Mouse (Mus musculus) forebrain, embryonic 12.5 days (tissue): Measurements from ENCODE around the gene Dock1. TPM values are rescaled to one million over a fixed set of nuclear protein-coding genes. Genes with fewer than 3 reads are reported as not detected.

Experiments
- ATAC-seq: fragments of 200-750 bp; cut with Nextera tagmentation; 2 replicates; pipeline ENCODE4 v1.8.0; 2017; ENCODE audit warnings: moderate TSS enrichment; ENCODE audit not compliant: low FRiP score
- H3K27ac ChIP-seq: fragments of 300-500 bp; sonication (generic); 2 replicates; pipeline ENCODE4 v1.5.1; 2016; ENCODE audit warnings: mild to moderate bottlenecking
- H3K27me3 ChIP-seq: fragments of 300-500 bp; sonication (generic); 2 replicates; pipeline ENCODE4 v1.6.1; 2016; ENCODE audit warnings: mild to moderate bottlenecking
- H3K36me3 ChIP-seq: fragments of 300-500 bp; sonication (generic); replicated peaks from 2 replicates; pipeline ENCODE4 v1.6.1; 2016; ENCODE audit warnings: mild to moderate bottlenecking
- H3K4me1 ChIP-seq: fragments of 300-500 bp; sonication (generic); 2 replicates; pipeline ENCODE4 v1.6.1; 2016
- H3K4me2 ChIP-seq: fragments of 300-500 bp; sonication (generic); 2 replicates; pipeline ENCODE4 v1.6.1; 2016; ENCODE audit warnings: mild to moderate bottlenecking, moderate library complexity
- H3K4me3 ChIP-seq: fragments of 300-500 bp; sonication (generic); replicated peaks from 2 replicates; pipeline ENCODE4 v1.5.1; 2016; ENCODE audit warnings: mild to moderate bottlenecking
- H3K9ac ChIP-seq: fragments of 300-500 bp; sonication (generic); 2 replicates; pipeline ENCODE4 v1.6.1; 2016; ENCODE audit warnings: mild to moderate bottlenecking
- H3K9me3 ChIP-seq: fragments of 300-500 bp; sonication (generic); 2 replicates; pipeline ENCODE4 v1.6.1; 2016
- WGBS: fragments of 180-500 bp; shearing (Covaris S2); methylation state at CpG from one replicate; pipeline ENCODE4 v1.1.7; 2016; 5-methylcytosine and 5-hydroxymethylcytosine counted together
- polyA plus RNA-seq: library from polyadenylated mRNA; unstranded; fragments of >200 nt; fragmentation: Nextera tagmentation; extraction: Ambion mirVana; gene quantifications from 2 replicates; pipeline ENCODE4 v1.2.1, GENCODE M21; 2016

Gene Dock1
- polyA plus RNA-seq, 1 experiment from 2014 or later, result 24.4 TPM

DNA sequence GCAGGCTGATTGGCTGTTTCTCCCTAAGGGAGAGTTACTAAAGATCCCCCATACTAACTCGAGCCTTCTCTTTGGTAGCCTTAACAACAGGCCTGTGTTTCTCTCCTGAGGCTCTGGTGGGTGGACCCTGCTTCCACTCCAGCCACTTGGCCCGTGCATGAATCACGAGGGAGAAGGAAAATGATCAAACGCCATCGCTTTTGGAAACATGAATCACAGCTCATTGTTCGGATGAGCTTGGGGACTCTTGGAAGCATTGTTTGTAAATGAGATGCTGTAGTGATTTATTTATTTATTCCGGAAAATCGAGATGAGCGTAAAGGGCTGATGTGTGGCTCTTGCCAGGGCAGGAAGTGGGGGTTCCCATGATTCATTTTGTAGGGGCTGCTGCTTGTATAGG is 3.5 kb downstream of the Dock1 start:
- WGBS, result 90% methylated on average over 9 of the region's 9 CpGs
- Histone ChIP-seq H3K9ac (no peak overlapping the region), H3K4me2 (no peak overlapping the region), H3K9me3 (no peaks in the 10 kb centered on the region), H3K27ac (no peak overlapping the region), H3K4me3 (no peak overlapping the region), H3K4me1 (peaks cover 28% of the 10 kb centered on the region), H3K27me3 (peaks cover 20% of the 10 kb centered on the region), H3K36me3 (no peaks in the 10 kb centered on the region)
- no peak for ATAC-seq

DNA sequence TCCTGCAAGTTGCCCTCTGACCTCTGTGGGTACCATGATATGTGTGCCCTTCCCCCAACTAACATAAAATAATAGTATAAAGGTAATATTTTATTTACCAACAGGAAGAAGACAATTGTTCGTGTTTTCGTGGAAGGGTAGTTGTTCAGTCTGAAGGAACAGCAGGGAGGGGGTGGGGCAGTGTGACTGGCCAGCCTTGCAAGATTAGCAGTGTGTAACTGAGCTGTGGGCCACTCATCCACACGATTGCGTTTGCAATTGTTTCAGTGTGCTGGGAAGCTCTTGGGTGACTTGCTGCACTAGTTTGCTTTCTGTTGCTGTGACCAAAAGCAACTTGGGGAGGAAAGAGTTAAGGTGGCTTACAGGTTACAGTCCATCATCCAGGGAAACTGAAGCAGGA is 7.4 kb downstream of the Dock1 start:
- Histone ChIP-seq H3K27ac (no peak overlapping the region), H3K36me3 (no peaks in the 10 kb centered on the region), H3K4me2 (no peak overlapping the region), H3K27me3 (no peaks in the 10 kb centered on the region), H3K4me1 (peaks cover 17% of the 10 kb centered on the region), H3K4me3 (no peak overlapping the region), H3K9ac (no peak overlapping the region), H3K9me3 (no peaks in the 10 kb centered on the region)
- WGBS, result 58% methylated on average over 4 of the region's 4 CpGs
- no peak for ATAC-seq

DNA sequence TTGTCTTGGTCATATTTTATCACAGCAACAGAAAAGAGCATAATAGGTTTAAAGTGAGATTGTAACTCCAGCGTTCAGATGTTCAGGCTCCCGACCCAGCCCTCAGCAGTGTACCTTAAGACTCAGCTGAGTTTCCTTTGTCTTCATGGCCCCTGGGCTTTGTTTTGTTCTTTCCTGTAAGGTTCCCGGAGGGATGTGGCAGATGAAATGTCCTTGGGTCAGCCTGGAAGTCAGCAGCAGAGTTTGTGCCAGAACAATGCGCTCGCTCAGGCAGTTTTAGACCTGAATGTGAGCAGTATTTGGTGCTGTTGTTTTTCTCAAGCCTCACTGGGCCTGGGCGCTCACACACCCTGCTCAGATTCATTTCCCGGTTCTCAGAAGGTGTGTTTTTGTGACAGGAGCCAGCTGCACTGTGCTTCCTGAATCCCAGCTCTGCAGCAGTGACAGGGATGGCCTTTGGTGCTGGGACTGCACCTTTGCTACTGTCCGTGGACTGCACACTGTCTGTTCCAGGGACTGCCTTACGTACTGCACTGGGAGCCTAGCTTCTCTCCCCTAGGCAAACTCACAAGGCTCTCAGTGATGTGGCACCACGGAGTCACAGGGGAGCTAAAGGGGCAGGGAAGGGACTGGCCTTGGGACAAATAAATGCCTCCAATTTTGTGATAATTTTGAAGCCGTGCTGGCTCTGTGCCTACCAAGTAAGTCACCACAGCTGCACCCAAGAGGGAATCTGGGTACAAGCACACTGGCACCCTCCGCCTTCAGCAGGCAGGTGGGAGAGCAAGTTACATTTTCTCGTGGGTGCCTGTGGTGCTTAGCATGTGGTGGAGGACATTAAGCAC is 9.1 kb downstream of the Dock1 start:
- no peaks in the 10 kb centered on the region for H3K36me3 ChIP-seq
- H3K27ac ChIP-seq, result no peak overlapping the region; the same call in none of the 2 replicates
- H3K4me2 ChIP-seq, result no peak overlapping the region
- H3K27me3 ChIP-seq, result no peaks in the 10 kb centered on the region
- no peak overlapping the region for H3K9ac ChIP-seq
- no peak overlapping the region for H3K4me3 ChIP-seq
- H3K4me1 ChIP-seq, result peaks cover 17% of the 10 kb centered on the region
- ATAC-seq, result no peak
- no peaks in the 10 kb centered on the region for H3K9me3 ChIP-seq
- WGBS, result 39% methylated on average over 13 of the region's 13 CpGs

DNA sequence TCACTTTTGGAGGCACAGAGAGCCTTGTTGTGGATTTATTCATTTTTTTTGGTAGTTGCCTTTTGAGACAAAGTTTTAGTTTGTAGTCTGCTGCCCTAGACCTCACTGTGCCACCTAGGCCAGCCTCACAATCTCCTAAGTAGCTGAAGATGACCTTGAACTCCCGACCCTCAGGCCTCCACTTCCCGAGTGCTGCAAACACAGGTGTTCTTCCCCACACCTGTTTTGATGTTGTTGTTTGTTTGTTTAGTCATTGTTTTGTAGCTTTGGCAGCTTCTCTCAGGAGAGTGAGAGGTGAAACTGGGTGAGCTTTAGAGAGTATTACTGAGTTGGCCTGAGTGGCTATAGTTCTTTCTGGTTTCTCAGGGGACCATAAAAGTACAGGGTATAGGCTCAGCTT is 9.7 kb downstream of the Dock1 start:
- H3K27me3 ChIP-seq, result no peaks in the 10 kb centered on the region
- H3K4me2 ChIP-seq, result no peak overlapping the region
- no peak overlapping the region; the same call in 1 of the 2 replicates for H3K27ac ChIP-seq
- no peaks in the 10 kb centered on the region for H3K9me3 ChIP-seq
- H3K4me1 ChIP-seq, result peaks cover 17% of the 10 kb centered on the region
- no peak overlapping the region for H3K4me3 ChIP-seq
- H3K9ac ChIP-seq, result no peak overlapping the region
- H3K36me3 ChIP-seq, result no peaks in the 10 kb centered on the region
- WGBS, result 86% methylated on average over 2 of the region's 2 CpGs
- no peak for ATAC-seq

DNA sequence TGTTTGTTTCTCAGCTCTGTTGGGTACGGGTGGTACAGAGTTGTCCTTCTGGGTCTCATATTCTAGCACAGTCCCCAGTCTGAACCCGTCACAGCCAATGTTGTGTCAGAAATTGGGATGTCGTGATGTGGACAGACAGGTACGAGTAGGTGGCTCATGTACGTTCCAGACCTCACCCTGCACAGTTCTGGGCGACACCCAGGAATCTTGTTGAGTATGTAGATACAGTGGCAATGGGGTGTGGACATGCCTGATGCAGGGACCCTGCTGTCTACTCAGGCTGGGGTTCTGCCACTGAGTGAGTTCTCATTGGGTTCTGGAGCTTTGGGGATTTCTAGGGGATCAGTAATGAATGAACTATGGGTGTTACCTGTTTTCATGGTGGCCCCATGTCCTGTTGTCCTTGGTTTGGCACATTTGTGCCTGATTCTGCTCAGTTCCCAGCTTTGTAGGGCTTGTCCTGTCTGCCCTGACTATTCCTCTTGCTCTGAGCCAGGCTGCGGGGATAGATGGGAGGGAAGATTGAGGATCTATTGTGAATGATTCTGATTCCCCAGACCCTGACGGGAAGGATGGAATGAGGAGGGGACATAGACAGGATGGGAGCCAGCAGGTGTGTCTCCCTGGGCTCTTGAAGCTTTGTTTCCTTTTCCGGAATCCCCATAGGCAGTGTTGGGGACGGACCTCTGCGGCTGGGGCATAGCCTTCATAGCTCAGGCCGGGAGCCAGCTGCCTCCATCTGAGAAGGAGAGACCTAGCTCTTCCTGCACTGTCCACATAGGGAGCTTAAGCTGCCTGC is 11.5 kb downstream of the Dock1 start:
- WGBS, result 89% methylated on average over 12 of the region's 12 CpGs
- Histone ChIP-seq H3K9ac (no peak overlapping the region), H3K4me1 (peaks cover 15% of the 10 kb centered on the region), H3K27ac (no peak overlapping the region), H3K36me3 (no peaks in the 10 kb centered on the region), H3K4me2 (no peak overlapping the region), H3K9me3 (no peaks in the 10 kb centered on the region), H3K27me3 (no peaks in the 10 kb centered on the region), H3K4me3 (no peak overlapping the region)
- ATAC-seq, result no peak

DNA sequence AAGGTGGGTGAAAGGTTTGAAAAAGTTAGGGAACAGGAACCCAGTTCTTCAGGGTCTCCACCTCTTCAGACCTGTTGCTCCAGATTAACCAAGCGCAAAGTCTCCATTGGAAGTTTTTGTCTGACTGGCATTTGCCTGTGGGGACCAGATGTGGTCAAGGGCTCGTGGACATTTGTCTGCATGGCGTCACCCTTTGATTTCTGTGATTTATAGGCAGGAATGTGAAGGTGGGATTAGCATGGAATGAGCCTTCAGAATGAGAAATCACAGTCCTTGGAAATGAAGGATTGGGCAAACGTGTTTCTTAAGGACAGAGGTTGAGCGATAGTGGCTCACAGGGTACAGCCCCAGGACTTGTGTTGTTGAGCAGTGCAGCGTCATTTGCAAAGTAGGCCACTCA is 17.9 kb downstream of the Dock1 start:
- ATAC-seq, result no peak
- Histone ChIP-seq H3K27ac (no peak overlapping the region), H3K9me3 (no peaks in the 10 kb centered on the region), H3K27me3 (no peaks in the 10 kb centered on the region), H3K4me2 (no peak overlapping the region), H3K9ac (no peak overlapping the region), H3K4me3 (no peak overlapping the region), H3K36me3 (no peaks in the 10 kb centered on the region), H3K4me1 (no peaks in the 10 kb centered on the region)
- 91% methylated on average over 6 of the region's 6 CpGs for WGBS

DNA sequence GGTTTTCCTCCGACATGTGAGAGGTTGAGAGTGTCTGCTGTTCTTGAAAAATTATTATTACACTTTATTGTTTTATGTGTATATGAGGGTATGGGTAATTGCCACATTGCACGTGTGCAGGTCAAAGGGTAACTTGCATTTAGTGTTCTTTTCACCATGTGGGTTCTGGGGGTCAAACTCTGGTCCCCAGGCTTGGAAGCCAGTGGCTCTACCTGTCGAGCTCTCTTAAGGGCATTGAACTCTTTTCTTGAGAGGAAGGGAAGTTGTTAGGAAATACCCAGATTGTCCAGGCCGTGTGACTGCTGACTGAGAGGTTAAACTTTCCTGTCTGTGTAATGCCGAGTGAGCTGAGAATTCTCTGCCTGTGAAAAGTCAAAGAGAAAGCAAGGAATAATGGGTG is 19.7 kb downstream of the Dock1 start:
- Histone ChIP-seq H3K4me1 (no peaks in the 10 kb centered on the region), H3K4me3 (no peak overlapping the region), H3K36me3 (no peaks in the 10 kb centered on the region), H3K27me3 (no peaks in the 10 kb centered on the region), H3K9me3 (no peaks in the 10 kb centered on the region), H3K4me2 (no peak overlapping the region), H3K27ac (no peak overlapping the region), H3K9ac (no peak overlapping the region)
- 83% methylated on average over 5 of the region's 5 CpGs for WGBS
- no peak for ATAC-seq

DNA sequence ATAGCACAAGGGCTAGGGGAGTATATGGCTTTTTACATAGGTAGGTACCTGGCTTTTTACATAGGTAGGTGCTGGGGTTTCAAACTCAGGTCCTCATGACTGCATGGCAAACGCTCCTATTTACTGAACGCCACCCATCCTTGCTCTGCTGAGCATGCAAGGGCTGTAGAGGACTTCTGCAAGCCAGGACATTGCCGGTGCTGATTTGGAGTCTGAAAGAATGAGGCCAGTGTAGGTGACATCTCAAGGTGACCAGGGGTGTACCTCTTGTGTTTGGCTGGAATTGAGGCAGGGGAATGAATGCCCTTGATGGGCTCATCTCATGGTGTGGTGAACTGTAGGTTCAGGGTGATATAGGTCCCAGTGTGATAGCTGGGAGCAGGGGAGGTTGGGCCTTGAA is 20.4 kb downstream of the Dock1 start:
- no peaks in the 10 kb centered on the region for H3K27me3 ChIP-seq
- ATAC-seq, result no peak
- no peak overlapping the region for H3K4me3 ChIP-seq
- H3K9me3 ChIP-seq, result no peaks in the 10 kb centered on the region
- WGBS, result 93% methylated on average over 3 of the region's 3 CpGs
- H3K4me2 ChIP-seq, result no peak overlapping the region
- no peak overlapping the region for H3K27ac ChIP-seq
- H3K4me1 ChIP-seq, result no peaks in the 10 kb centered on the region
- H3K9ac ChIP-seq, result no peak overlapping the region
- H3K36me3 ChIP-seq, result no peaks in the 10 kb centered on the region

GRCm38 (mm10) chr7:134693325-134693724 is 22.9 kb downstream of the Dock1 start:
- Histone ChIP-seq H3K9ac (no peak overlapping the region), H3K4me2 (no peak overlapping the region), H3K4me3 (no peak overlapping the region), H3K9me3 (no peaks in the 10 kb centered on the region), H3K27ac (no peak overlapping the region), H3K36me3 (no peaks in the 10 kb centered on the region), H3K27me3 (no peaks in the 10 kb centered on the region), H3K4me1 (peaks cover 7% of the 10 kb centered on the region)
- WGBS, result 97% methylated on average over 1 of the region's 1 CpGs
- no peak for ATAC-seq

DNA sequence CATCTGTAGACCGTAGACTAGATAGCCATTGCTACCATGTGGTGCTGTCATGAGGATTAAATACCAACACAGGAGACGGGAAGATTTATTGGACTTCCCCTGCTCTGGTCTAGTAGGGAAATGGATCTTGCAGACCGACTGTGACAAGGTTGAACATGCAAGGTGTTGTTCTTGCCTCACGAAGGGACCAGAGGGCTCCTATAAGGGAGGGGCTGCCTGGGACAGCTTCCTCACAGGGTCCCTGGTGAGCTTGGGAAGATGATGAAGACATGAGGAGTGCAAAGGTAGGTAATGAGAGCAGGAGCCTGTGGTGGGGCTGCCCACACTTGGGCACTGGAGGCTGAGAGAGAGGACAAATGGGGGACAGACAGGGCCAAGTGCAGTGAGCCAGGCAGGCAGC is 25.0 kb downstream of the Dock1 start:
- Histone ChIP-seq H3K9ac (no peak overlapping the region), H3K27ac (no peak overlapping the region), H3K4me1 (peaks cover 11% of the 10 kb centered on the region), H3K9me3 (no peaks in the 10 kb centered on the region), H3K27me3 (no peaks in the 10 kb centered on the region), H3K4me3 (no peak overlapping the region), H3K4me2 (no peak overlapping the region), H3K36me3 (no peaks in the 10 kb centered on the region)
- WGBS, result 92% methylated on average over 4 of the region's 4 CpGs
- no peak for ATAC-seq

- Histone ChIP-seq H3K27me3 (no peaks in the 10 kb centered on the region), H3K9ac (no peak overlapping the region), H3K4me1 (peaks cover 11% of the 10 kb centered on the region), H3K27ac (no peak overlapping the region), H3K36me3 (no peaks in the 10 kb centered on the region), H3K4me2 (no peak overlapping the region), H3K4me3 (no peak overlapping the region), H3K9me3 (no peaks in the 10 kb centered on the region)
- no peak for ATAC-seq
- 83% methylated on average over 10 of the region's 10 CpGs for WGBS
These were observed 25.9 kb downstream of the Dock1 start for GRCm38 (mm10) chr7:134696126-134696979.

- H3K4me3 ChIP-seq, result no peak overlapping the region
- H3K27ac ChIP-seq, result no peak overlapping the region
- H3K27me3 ChIP-seq, result no peaks in the 10 kb centered on the region
- no peaks in the 10 kb centered on the region for H3K36me3 ChIP-seq
- no peak overlapping the region for H3K4me2 ChIP-seq
- WGBS, result 69% methylated on average over 4 of the region's 4 CpGs
- H3K9ac ChIP-seq, result no peak overlapping the region
- H3K9me3 ChIP-seq, result no peaks in the 10 kb centered on the region
- no peak for ATAC-seq
- peaks cover 11% of the 10 kb centered on the region for H3K4me1 ChIP-seq
These were observed 27.0 kb downstream of the Dock1 start for GRCm38 (mm10) chr7:134697479-134697878.
